Mouse (Mus musculus): ENCODE data around the gene Nelfb. TPM values are rescaled to one million over a fixed set of nuclear protein-coding genes. Genes with fewer than 3 reads are reported as not detected.

Gene Nelfb
- total and polyA plus RNA-seq, 2 experiments from 2014 or later: 38.4 to 49.0 TPM

GRCm38 (mm10) chr2:25169778-25170177, 41.5 kb downstream of the Nelfb start:
- DNase-seq (ENCODE audit: low spot score) (no peak), ATAC-seq (ENCODE audit: insufficient read depth, low read depth) (no peak)
- Histone ChIP-seq H3K9ac (replicated peaks; ENCODE audit: low read depth, low read length) (no peak overlapping the region), H3K4me2 (ENCODE audit: low read depth, low read length) (no peak overlapping the region), H3K9me3 (replicated peaks; ENCODE audit: control insufficient read depth, low read length) (no peaks in the 10 kb centered on the region), H3K27ac (ENCODE audit: low read depth) (no peak overlapping the region), H3K36me3 (replicated peaks; ENCODE audit: control insufficient read depth, insufficient read depth, low read length) (no peaks in the 10 kb centered on the region), H3K4me1 (ENCODE audit: control insufficient read depth, insufficient read depth) (peaks cover 21% of the 10 kb centered on the region), H3K4me3 (ENCODE audit: low read depth, low read length) (no peak overlapping the region), H3K27me3 (ENCODE audit: control insufficient read depth, insufficient read depth, low read length) (no peaks in the 10 kb centered on the region)
- no peak for TF ChIP-seq CTCF (IDR thresholded peaks at IDR 0.05; ENCODE audit: low read depth)
- WGBS: 53% methylated on average over 5 of the region's 5 CpGs

GRCm38 (mm10) chr2:25168665-25168978, 42.7 kb downstream of the Nelfb start:
- H3K36me3 ChIP-seq (replicated peaks; ENCODE audit: control insufficient read depth, insufficient read depth, low read length): no peaks in the 10 kb centered on the region
- H3K4me2 ChIP-seq (ENCODE audit: low read depth, low read length): peak overlapping the region; percentile 74
- peak overlapping the region; percentile 46 for H3K9ac ChIP-seq (replicated peaks; ENCODE audit: low read depth, low read length)
- peaks cover 29% of the 10 kb centered on the region for H3K4me1 ChIP-seq (ENCODE audit: control insufficient read depth, insufficient read depth)
- peak overlapping the region; percentile 49 for H3K4me3 ChIP-seq (ENCODE audit: low read depth, low read length)
- DNase-seq (ENCODE audit: low spot score) (no peak), ATAC-seq (ENCODE audit: insufficient read depth, low read depth) (no peak)
- H3K27me3 ChIP-seq (ENCODE audit: control insufficient read depth, insufficient read depth, low read length): no peaks in the 10 kb centered on the region
- 23% methylated on average over 2 of the region's 2 CpGs for WGBS
- H3K9me3 ChIP-seq (replicated peaks; ENCODE audit: control insufficient read depth, low read length): no peaks in the 10 kb centered on the region
- H3K27ac ChIP-seq (ENCODE audit: low read depth): peak overlapping the region; percentile 58
- TF ChIP-seq EP300 (IDR thresholded peaks at IDR 0.05; ENCODE audit: low read depth) (no peak), CTCF (IDR thresholded peaks at IDR 0.05; ENCODE audit: low read depth) (no peak)

GRCm38 (mm10) chr2:25167919-25168664, 43.2 kb downstream of the Nelfb start:
- ATAC-seq (ENCODE audit: insufficient read depth, low read depth) (peak; percentile 78), DNase-seq (ENCODE audit: low spot score) (peak; percentile 70)
- H3K9me3 ChIP-seq (replicated peaks; ENCODE audit: control insufficient read depth, low read length): no peaks in the 10 kb centered on the region
- H3K9ac ChIP-seq (replicated peaks; ENCODE audit: low read depth, low read length): peak overlapping the region; percentile 46
- TF ChIP-seq CTCF (IDR thresholded peaks at IDR 0.05; ENCODE audit: low read depth): no peak
- TF ChIP-seq EP300 (IDR thresholded peaks at IDR 0.05; ENCODE audit: low read depth): peak; percentile 75; the same call in 1 of the 2 replicates
- H3K36me3 ChIP-seq (replicated peaks; ENCODE audit: control insufficient read depth, insufficient read depth, low read length): no peaks in the 10 kb centered on the region
- under 1% methylated on average over 27 of the region's 41 CpGs for WGBS
- H3K4me1 ChIP-seq (ENCODE audit: control insufficient read depth, insufficient read depth): peaks cover 34% of the 10 kb centered on the region
- H3K4me2 ChIP-seq (ENCODE audit: low read depth, low read length): peak overlapping the region; percentile 74
- H3K4me3 ChIP-seq (ENCODE audit: low read depth, low read length): peak overlapping the region; percentile 49
- H3K27me3 ChIP-seq (ENCODE audit: control insufficient read depth, insufficient read depth, low read length): no peaks in the 10 kb centered on the region
- H3K27ac ChIP-seq (ENCODE audit: low read depth): peak overlapping the region; percentile 58

- peak overlapping the region; percentile 49 for H3K4me3 ChIP-seq (ENCODE audit: low read depth, low read length)
- peak overlapping the region; percentile 58 for H3K27ac ChIP-seq (ENCODE audit: low read depth)
- 23% methylated on average over 4 of the region's 4 CpGs for WGBS
- ATAC-seq (ENCODE audit: insufficient read depth, low read depth): peak; percentile 45
- H3K4me2 ChIP-seq (ENCODE audit: low read depth, low read length): peak overlapping the region; percentile 74
- H3K27me3 ChIP-seq (ENCODE audit: control insufficient read depth, insufficient read depth, low read length): no peaks in the 10 kb centered on the region
- no peak for DNase-seq (ENCODE audit: low spot score)
- peaks cover 38% of the 10 kb centered on the region for H3K4me1 ChIP-seq (ENCODE audit: control insufficient read depth, insufficient read depth)
- H3K9ac ChIP-seq (replicated peaks; ENCODE audit: low read depth, low read length): peak overlapping the region; percentile 46; the same call in 1 of the 2 replicates
- no peaks in the 10 kb centered on the region for H3K9me3 ChIP-seq (replicated peaks; ENCODE audit: control insufficient read depth, low read length)
- TF ChIP-seq CTCF (IDR thresholded peaks at IDR 0.05; ENCODE audit: low read depth) (no peak), EP300 (IDR thresholded peaks at IDR 0.05; ENCODE audit: low read depth) (no peak)
- H3K36me3 ChIP-seq (replicated peaks; ENCODE audit: control insufficient read depth, insufficient read depth, low read length): no peaks in the 10 kb centered on the region
Observed at GRCm38 (mm10) chr2:25167481-25167880, 43.8 kb downstream of the Nelfb start.

GRCm38 (mm10) chr2:25157655-25158054, 53.6 kb downstream of the Nelfb start:
- Histone ChIP-seq H3K27me3 (ENCODE audit: control insufficient read depth, insufficient read depth, low read length) (no peaks in the 10 kb centered on the region), H3K4me1 (ENCODE audit: control insufficient read depth, insufficient read depth) (no peaks in the 10 kb centered on the region), H3K4me3 (ENCODE audit: low read depth, low read length) (no peak overlapping the region), H3K9ac (replicated peaks; ENCODE audit: low read depth, low read length) (no peak overlapping the region), H3K36me3 (replicated peaks; ENCODE audit: control insufficient read depth, insufficient read depth, low read length) (no peaks in the 10 kb centered on the region), H3K9me3 (replicated peaks; ENCODE audit: control insufficient read depth, low read length) (no peaks in the 10 kb centered on the region), H3K4me2 (ENCODE audit: low read depth, low read length) (no peak overlapping the region), H3K27ac (ENCODE audit: low read depth) (no peak overlapping the region)
- TF ChIP-seq CTCF (IDR thresholded peaks at IDR 0.05; ENCODE audit: low read depth): peak; percentile 64
- no peak for TF ChIP-seq EP300 (IDR thresholded peaks at IDR 0.05; ENCODE audit: low read depth)
- ATAC-seq (ENCODE audit: insufficient read depth, low read depth) (no peak), DNase-seq (ENCODE audit: low spot score) (peak; percentile 40)
- WGBS: 41% methylated on average over 2 of the region's 2 CpGs

GRCm38 (mm10) chr2:25156990-25157389, 54.3 kb downstream of the Nelfb start:
- Histone ChIP-seq H3K4me3 (ENCODE audit: low read depth, low read length) (no peak overlapping the region), H3K27me3 (ENCODE audit: control insufficient read depth, insufficient read depth, low read length) (no peaks in the 10 kb centered on the region), H3K4me2 (ENCODE audit: low read depth, low read length) (no peak overlapping the region), H3K27ac (ENCODE audit: low read depth) (no peak overlapping the region), H3K9ac (replicated peaks; ENCODE audit: low read depth, low read length) (no peak overlapping the region), H3K9me3 (replicated peaks; ENCODE audit: control insufficient read depth, low read length) (no peaks in the 10 kb centered on the region), H3K4me1 (ENCODE audit: control insufficient read depth, insufficient read depth) (no peaks in the 10 kb centered on the region), H3K36me3 (replicated peaks; ENCODE audit: control insufficient read depth, insufficient read depth, low read length) (no peaks in the 10 kb centered on the region)
- ATAC-seq (ENCODE audit: insufficient read depth, low read depth) (no peak), DNase-seq (ENCODE audit: low spot score) (no peak)
- peak; percentile 48 for TF ChIP-seq CTCF (IDR thresholded peaks at IDR 0.05; ENCODE audit: low read depth)
- no peak for TF ChIP-seq EP300 (IDR thresholded peaks at IDR 0.05; ENCODE audit: low read depth)
- 38% methylated on average over 2 of the region's 2 CpGs for WGBS
